19 mouse cellular contexts compared by ENCODE assay signal in the genomic region with DNA sequence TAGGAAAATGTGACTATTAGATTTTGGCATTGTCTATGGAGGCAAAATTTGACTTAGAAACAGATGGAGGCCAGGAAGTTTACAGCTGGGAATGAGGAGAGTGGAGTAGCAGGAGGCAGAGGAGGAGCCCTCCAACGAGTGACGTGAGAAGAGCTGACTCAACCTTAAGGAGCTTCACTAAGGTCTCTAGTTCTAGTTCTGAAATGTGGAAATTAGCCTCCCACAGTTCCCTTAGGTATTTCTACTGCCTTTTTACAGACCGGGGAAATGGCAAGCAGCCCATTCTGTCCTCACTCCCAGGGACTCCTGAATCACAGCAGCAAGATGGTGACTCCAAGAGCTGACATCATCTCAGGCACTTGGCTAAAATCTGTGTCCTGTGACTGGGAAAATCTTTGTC.
DNase-seq lines count a peak whose midpoint lies in the region; ATAC-seq and TF ChIP-seq lines count a peak whose summit lies in the region.
"Had no signal": no experiment of that assay in that cellular context is flagged by ENCODE, and none has a peak within 500 bp of the region (broad histone marks: within the 10 kb centered on the region; RNA-seq: fewer than 3 reads in every experiment).

No protein-coding gene starts in this region.

- no peak overlapping the region for H3K4me3 ChIP-seq in layer of hippocampus, adult 2 months
- H3K4me3 ChIP-seq: forebrain, embryonic 15.5 days; hindbrain, embryonic 10.5 days; midbrain, embryonic 15.5 days; neural tube, embryonic 12.5 days had no signal

- intact Hi-C loops in heart, postnatal 25 days (cut with DNase I), result no loop called here

- no peak for TF ChIP-seq CTCF in layer of hippocampus, adult 2 months (conservative IDR thresholded peaks at IDR 0.05)

- H3K27ac ChIP-seq in layer of hippocampus, adult 2 months, result no peak overlapping the region
- H3K27ac ChIP-seq: forebrain, embryonic 15.5 days; hindbrain, embryonic 10.5 days; macrophage; midbrain, embryonic 15.5 days; neural tube, embryonic 12.5 days had no signal

- no peak for DNase-seq in frontal cortex, postnatal 25 days (ENCODE audit: low spot score in 2 of 2)
- peak; percentile 32 for DNase-seq in Muller cell, postnatal 12 days (ENCODE audit: inconsistent ontology term)
- DNase-seq in gastrocnemius, adult 8-10 months (ENCODE audit: low spot score in 2 of 2), result peak; percentile 44 to 54
- peak; percentile 47 for DNase-seq in heart, postnatal 25 days (ENCODE audit: low spot score)
- DNase-seq in layer of hippocampus, postnatal 36 days, result no peak
- DNase-seq in layer of hippocampus, adult 2 months (ENCODE audit: low spot score in 2 of 2), result no peak
- no peak for DNase-seq in layer of hippocampus, adult 8-10 months (ENCODE audit: low spot score in 2 of 2)
- DNase-seq: cerebellum, adult 18-20 months; kidney, adult 18-20 months; layer of hippocampus, adult 9-11 months; liver; thymus, postnatal 36 days had no signal

- peak; percentile 27; the same call in 1 of the 2 replicates for ATAC-seq in frontal cortex, adult (ENCODE audit: low TSS enrichment)
- ATAC-seq: CD4-positive, CD25-positive, alpha-beta regulatory T cell, adult 4 months; forebrain, embryonic 15.5 days; midbrain, embryonic 15.5 days had no signal

Comparison
In these comparisons a context has a peak if more than half of its experiments do, and no peak if none do; other contexts are left out.
1. DNase-seq: peak in Muller cell, postnatal 12 days (single experiment), gastrocnemius, adult 8-10 months (2 of 2) and heart, postnatal 25 days (single experiment); none in frontal cortex, postnatal 25 days (0 of 2), layer of hippocampus, postnatal 36 days (0 of 2), layer of hippocampus, adult 2 months (0 of 2) and layer of hippocampus, adult 8-10 months (0 of 2).